Mouse (Mus musculus): ENCODE data around the gene Gm973. TPM values are rescaled to one million over a fixed set of nuclear protein-coding genes. Genes with fewer than 3 reads are reported as not detected.
A peak's percentile ranks its signal among the peaks of the same experiment; 100 is the strongest.

The Gm973 gene
- polyA plus RNA-seq, 1 experiment from 2014 or later, result 10.3 TPM

GRCm38 (mm10) chr1:59594586-59595266 lies 78.7 kb downstream of the Gm973 start:
- H3K9me3 ChIP-seq (ENCODE audit: control insufficient read depth, low read length), result no peaks in the 10 kb centered on the region
- H3K27me3 ChIP-seq (ENCODE audit: control insufficient read depth, insufficient read depth, low read length), result 0 out of 2 replicates have a peak, but pooled peaks cover 7% of the 10 kb centered on the region
- DNase-seq (no peak), ATAC-seq (ENCODE audit: low FRiP score, low TSS enrichment) (no peak)
- no peak overlapping the region for H3K4me2 ChIP-seq (ENCODE audit: low read length)
- H3K4me3 ChIP-seq (replicated peaks; ENCODE audit: low read depth, low read length), result no peak overlapping the region
- WGBS, result 91% methylated on average over 11 of the region's 11 CpGs
- no peak overlapping the region for H3K27ac ChIP-seq (replicated peaks; ENCODE audit: low read depth, low read length)
- no peaks in the 10 kb centered on the region for H3K36me3 ChIP-seq (ENCODE audit: control insufficient read depth, insufficient read depth, low read length)
- no peak overlapping the region for H3K9ac ChIP-seq (replicated peaks; ENCODE audit: low read length)
- peaks cover 21% of the 10 kb centered on the region for H3K4me1 ChIP-seq (ENCODE audit: control insufficient read depth, insufficient read depth, low read length)

DNA sequence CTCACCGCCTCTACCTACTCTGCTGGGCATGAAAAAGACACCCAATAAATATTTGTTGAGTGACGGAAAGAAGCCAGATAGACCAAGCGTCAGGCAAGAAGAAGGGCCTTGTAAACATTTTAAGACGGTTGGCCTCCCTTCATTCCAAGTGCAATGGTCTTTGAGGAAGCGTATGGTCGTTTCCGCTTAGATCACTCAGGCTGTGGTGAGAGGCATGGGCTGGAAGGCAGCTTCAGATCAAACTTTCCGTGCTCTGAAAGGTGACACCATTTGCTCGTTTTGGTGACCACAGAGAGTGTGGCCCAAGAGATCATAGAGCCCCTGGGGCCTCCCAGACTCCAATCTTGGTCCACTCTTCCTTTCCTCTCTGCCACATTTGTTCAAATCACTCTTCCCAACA lies 79.5 kb downstream of the Gm973 start:
- Histone ChIP-seq H3K27ac (replicated peaks; ENCODE audit: low read depth, low read length) (no peak overlapping the region), H3K27me3 (ENCODE audit: control insufficient read depth, insufficient read depth, low read length) (0 out of 2 replicates have a peak, but pooled peaks cover under 1% of the 10 kb centered on the region), H3K4me1 (ENCODE audit: control insufficient read depth, insufficient read depth, low read length) (peaks cover 21% of the 10 kb centered on the region), H3K4me3 (replicated peaks; ENCODE audit: low read depth, low read length) (no peak overlapping the region), H3K4me2 (ENCODE audit: low read length) (no peak overlapping the region), H3K9me3 (ENCODE audit: control insufficient read depth, low read length) (no peaks in the 10 kb centered on the region), H3K9ac (replicated peaks; ENCODE audit: low read length) (no peak overlapping the region), H3K36me3 (ENCODE audit: control insufficient read depth, insufficient read depth, low read length) (no peaks in the 10 kb centered on the region)
- no peak for ATAC-seq (ENCODE audit: low FRiP score, low TSS enrichment)
- 92% methylated on average over 9 of the region's 9 CpGs for WGBS
- no peak for DNase-seq

DNA sequence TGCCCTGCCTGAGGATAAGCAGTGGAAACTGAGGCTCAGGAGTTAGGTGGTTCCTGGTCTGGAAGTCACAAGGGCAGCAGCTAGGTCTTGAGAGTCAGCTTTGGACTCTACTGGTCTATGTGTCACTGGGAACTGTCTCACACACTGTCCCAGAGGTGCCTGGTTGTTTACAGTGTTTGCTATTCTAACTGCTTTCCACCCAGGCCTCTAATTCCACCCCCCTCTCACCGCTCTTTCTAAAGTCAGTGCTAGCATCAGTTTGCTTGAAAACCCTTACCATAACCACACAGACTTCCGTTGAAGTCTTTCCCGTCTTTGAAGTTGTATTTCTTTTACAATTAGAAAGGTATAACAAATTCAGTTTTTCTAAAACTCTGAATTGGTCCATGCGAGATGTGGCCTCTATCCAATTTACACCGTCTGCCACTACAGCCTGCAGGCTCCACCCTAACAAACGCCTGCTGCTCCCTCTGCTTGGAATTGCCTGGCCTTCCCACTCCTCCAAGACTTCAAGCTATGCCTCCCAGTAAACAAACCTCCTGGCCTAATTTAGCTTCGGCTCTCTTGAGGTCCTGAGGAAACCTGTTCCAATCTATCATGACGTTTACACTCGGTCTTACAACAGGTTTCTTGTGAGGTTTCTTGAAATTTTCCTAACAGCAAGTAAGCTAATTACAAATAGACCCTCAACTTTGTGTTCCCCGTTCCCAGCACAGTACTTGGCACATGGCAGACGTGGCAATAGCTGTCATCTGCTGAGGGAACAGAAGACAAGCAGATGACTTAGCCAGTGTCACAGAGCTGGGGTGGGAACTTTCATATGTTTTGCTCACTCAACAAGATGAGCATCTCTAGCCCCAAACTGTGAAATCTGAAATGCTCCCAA lies 86.7 kb downstream of the Gm973 start:
- ATAC-seq (ENCODE audit: low FRiP score, low TSS enrichment) (no peak), DNase-seq (no peak)
- Histone ChIP-seq H3K4me1 (ENCODE audit: control insufficient read depth, insufficient read depth, low read length) (no peaks in the 10 kb centered on the region), H3K36me3 (ENCODE audit: control insufficient read depth, insufficient read depth, low read length) (no peaks in the 10 kb centered on the region), H3K4me2 (ENCODE audit: low read length) (no peak overlapping the region), H3K27ac (replicated peaks; ENCODE audit: low read depth, low read length) (no peak overlapping the region), H3K9me3 (ENCODE audit: control insufficient read depth, low read length) (no peaks in the 10 kb centered on the region), H3K4me3 (replicated peaks; ENCODE audit: low read depth, low read length) (no peak overlapping the region), H3K27me3 (ENCODE audit: control insufficient read depth, insufficient read depth, low read length) (no peaks in the 10 kb centered on the region), H3K9ac (replicated peaks; ENCODE audit: low read length) (no peak overlapping the region)
- 60% methylated on average over 11 of the region's 11 CpGs for WGBS

GRCm38 (mm10) chr1:59603417-59603712 lies 87.3 kb downstream of the Gm973 start:
- Histone ChIP-seq H3K4me1 (ENCODE audit: control insufficient read depth, insufficient read depth, low read length) (no peaks in the 10 kb centered on the region), H3K36me3 (ENCODE audit: control insufficient read depth, insufficient read depth, low read length) (no peaks in the 10 kb centered on the region), H3K27ac (replicated peaks; ENCODE audit: low read depth, low read length) (no peak overlapping the region), H3K9ac (replicated peaks; ENCODE audit: low read length) (no peak overlapping the region), H3K9me3 (ENCODE audit: control insufficient read depth, low read length) (no peaks in the 10 kb centered on the region), H3K27me3 (ENCODE audit: control insufficient read depth, insufficient read depth, low read length) (no peaks in the 10 kb centered on the region), H3K4me3 (replicated peaks; ENCODE audit: low read depth, low read length) (no peak overlapping the region), H3K4me2 (ENCODE audit: low read length) (no peak overlapping the region)
- DNase-seq (no peak), ATAC-seq (ENCODE audit: low FRiP score, low TSS enrichment) (no peak)
- WGBS, result 87% methylated on average over 2 of the region's 2 CpGs

DNA sequence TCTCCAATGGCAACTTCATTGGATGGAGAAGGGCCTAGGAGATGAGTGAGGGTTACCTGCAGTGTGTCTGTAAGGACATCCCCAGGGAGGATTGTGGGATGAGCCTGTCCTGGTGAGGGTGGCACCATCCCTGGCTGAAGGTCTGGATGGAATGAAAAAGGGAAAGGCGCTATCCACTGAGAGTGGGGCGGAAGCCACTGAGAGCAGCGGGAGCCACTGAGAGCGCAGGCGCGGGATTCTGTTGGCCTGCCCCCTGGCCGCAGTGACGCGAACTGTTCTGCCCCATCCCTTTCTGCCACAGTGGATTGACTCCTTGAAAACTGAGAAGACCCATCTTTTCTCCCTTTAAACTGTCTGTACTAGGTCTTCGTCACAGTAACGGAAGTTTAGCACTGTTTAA lies 87.8 kb downstream of the Gm973 start:
- Histone ChIP-seq H3K27ac (replicated peaks; ENCODE audit: low read depth, low read length) (no peak overlapping the region), H3K4me2 (ENCODE audit: low read length) (no peak overlapping the region), H3K4me3 (replicated peaks; ENCODE audit: low read depth, low read length) (no peak overlapping the region), H3K9me3 (ENCODE audit: control insufficient read depth, low read length) (no peaks in the 10 kb centered on the region), H3K4me1 (ENCODE audit: control insufficient read depth, insufficient read depth, low read length) (no peaks in the 10 kb centered on the region), H3K36me3 (ENCODE audit: control insufficient read depth, insufficient read depth, low read length) (no peaks in the 10 kb centered on the region), H3K27me3 (ENCODE audit: control insufficient read depth, insufficient read depth, low read length) (no peaks in the 10 kb centered on the region), H3K9ac (replicated peaks; ENCODE audit: low read length) (no peak overlapping the region)
- WGBS, result 22% methylated on average over 11 of the region's 11 CpGs
- DNase-seq (peak; percentile 66), ATAC-seq (ENCODE audit: low FRiP score, low TSS enrichment) (no peak)

DNA sequence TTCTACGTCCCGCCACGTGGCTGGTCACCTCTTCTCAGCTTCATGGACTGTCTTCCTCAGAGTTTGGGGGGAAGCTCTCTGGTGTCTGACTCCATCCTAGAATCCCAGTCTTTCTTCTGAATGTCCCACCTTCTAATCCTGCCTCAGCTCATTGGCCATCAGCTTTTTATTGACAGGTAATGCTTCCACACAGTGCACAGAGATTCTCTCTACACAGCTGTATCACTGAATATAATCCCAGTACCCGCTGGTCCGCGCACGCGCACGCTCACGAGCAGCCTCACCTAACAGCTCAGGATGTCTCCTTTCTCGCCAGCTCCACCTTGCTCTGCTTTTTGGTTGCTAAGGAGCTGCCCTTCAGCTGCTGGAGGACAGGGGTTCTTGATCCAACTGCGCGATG lies 90.4 kb downstream of the Gm973 start:
- DNase-seq (no peak), ATAC-seq (ENCODE audit: low FRiP score, low TSS enrichment) (no peak)
- Histone ChIP-seq H3K4me1 (ENCODE audit: control insufficient read depth, insufficient read depth, low read length) (no peaks in the 10 kb centered on the region), H3K9me3 (ENCODE audit: control insufficient read depth, low read length) (no peaks in the 10 kb centered on the region), H3K27me3 (ENCODE audit: control insufficient read depth, insufficient read depth, low read length) (no peaks in the 10 kb centered on the region), H3K27ac (replicated peaks; ENCODE audit: low read depth, low read length) (no peak overlapping the region), H3K4me2 (ENCODE audit: low read length) (no peak overlapping the region), H3K36me3 (ENCODE audit: control insufficient read depth, insufficient read depth, low read length) (no peaks in the 10 kb centered on the region), H3K4me3 (replicated peaks; ENCODE audit: low read depth, low read length) (no peak overlapping the region), H3K9ac (replicated peaks; ENCODE audit: low read length) (no peak overlapping the region)
- 88% methylated on average over 13 of the region's 13 CpGs for WGBS

- no peak overlapping the region for H3K4me3 ChIP-seq (replicated peaks; ENCODE audit: low read depth, low read length)
- no peak overlapping the region for H3K4me2 ChIP-seq (ENCODE audit: low read length)
- no peaks in the 10 kb centered on the region for H3K27me3 ChIP-seq (ENCODE audit: control insufficient read depth, insufficient read depth, low read length)
- no peaks in the 10 kb centered on the region for H3K4me1 ChIP-seq (ENCODE audit: control insufficient read depth, insufficient read depth, low read length)
- no peaks in the 10 kb centered on the region for H3K36me3 ChIP-seq (ENCODE audit: control insufficient read depth, insufficient read depth, low read length)
- H3K9ac ChIP-seq (replicated peaks; ENCODE audit: low read length), result no peak overlapping the region
- ATAC-seq (ENCODE audit: low FRiP score, low TSS enrichment), result no peak
- no peak for DNase-seq
- 43% methylated on average over 7 of the region's 7 CpGs for WGBS
- H3K27ac ChIP-seq (replicated peaks; ENCODE audit: low read depth, low read length), result no peak overlapping the region
- no peaks in the 10 kb centered on the region for H3K9me3 ChIP-seq (ENCODE audit: control insufficient read depth, low read length)
Observed at GRCm38 (mm10) chr1:59607071-59607470, 91.0 kb downstream of the Gm973 start.

DNA sequence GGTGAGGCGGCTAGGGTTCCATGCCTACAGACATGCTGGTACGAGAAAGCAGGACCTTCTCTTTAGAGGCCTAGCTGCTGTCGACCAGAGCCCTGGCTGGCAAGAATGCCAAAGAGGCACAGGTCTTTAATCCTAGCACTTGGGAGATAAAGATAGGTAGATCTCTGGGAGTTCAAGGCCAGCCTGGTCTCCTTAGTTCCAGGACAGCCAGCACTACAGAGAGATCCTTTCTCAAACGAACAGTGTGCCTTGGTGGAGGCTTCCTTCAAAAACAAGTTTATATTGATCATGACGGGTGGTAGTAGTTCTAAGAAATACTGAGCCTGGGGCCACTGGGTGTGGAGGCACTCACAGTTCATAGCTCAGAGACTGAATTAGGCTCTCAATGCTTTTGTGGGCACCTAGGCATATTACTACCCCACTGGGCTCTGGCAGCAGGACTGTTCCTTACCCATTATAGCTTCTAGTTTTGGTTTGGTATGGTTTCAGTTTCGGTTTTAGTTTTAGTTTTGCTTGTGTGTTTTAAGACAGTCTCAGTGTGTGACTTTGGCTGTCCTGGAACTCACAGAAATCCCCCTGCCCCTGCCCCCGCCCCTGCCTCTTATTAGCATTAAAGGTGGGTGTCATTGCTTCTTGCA lies 92.2 kb downstream of the Gm973 start:
- H3K4me1 ChIP-seq (ENCODE audit: control insufficient read depth, insufficient read depth, low read length), result no peaks in the 10 kb centered on the region
- no peak overlapping the region for H3K27ac ChIP-seq (replicated peaks; ENCODE audit: low read depth, low read length)
- H3K27me3 ChIP-seq (ENCODE audit: control insufficient read depth, insufficient read depth, low read length), result no peaks in the 10 kb centered on the region
- H3K9ac ChIP-seq (replicated peaks; ENCODE audit: low read length), result no peak overlapping the region
- H3K36me3 ChIP-seq (ENCODE audit: control insufficient read depth, insufficient read depth, low read length), result no peaks in the 10 kb centered on the region
- H3K4me3 ChIP-seq (replicated peaks; ENCODE audit: low read depth, low read length), result no peak overlapping the region
- 89% methylated on average over 7 of the region's 7 CpGs for WGBS
- no peak overlapping the region for H3K4me2 ChIP-seq (ENCODE audit: low read length)
- no peak for DNase-seq
- no peaks in the 10 kb centered on the region for H3K9me3 ChIP-seq (ENCODE audit: control insufficient read depth, low read length)
- no peak for ATAC-seq (ENCODE audit: low FRiP score, low TSS enrichment)
